Mouse (Mus musculus): ENCODE measurements around the gene Arap1. TPM values are rescaled to one million over a fixed set of nuclear protein-coding genes. Genes with fewer than 3 reads are reported as not detected.

Gene Arap1
- polyA plus RNA-seq, 1 experiment from 2014 or later = 22.5 TPM

GRCm38 (mm10) chr7:101330074-101330840 lies 17.6 kb upstream of the Arap1 start:
- Histone ChIP-seq H3K36me3 (ENCODE audit: control insufficient read depth, insufficient read depth) (no peaks in the 10 kb centered on the region), H3K27ac (ENCODE audit: low read length) (no peak overlapping the region), H3K9ac (ENCODE audit: low read depth, low read length) (no peak overlapping the region), H3K4me2 (ENCODE audit: low read depth, low read length) (no peak overlapping the region), H3K4me3 (ENCODE audit: low read depth, low read length) (no peak overlapping the region), H3K4me1 (ENCODE audit: control insufficient read depth, low read depth, low read length) (peaks cover 18% of the 10 kb centered on the region), H3K9me3 (replicated peaks; ENCODE audit: control insufficient read depth, low read length) (no peaks in the 10 kb centered on the region), H3K27me3 (ENCODE audit: control insufficient read depth, insufficient read depth, low read depth, low read length) (no peaks in the 10 kb centered on the region)
- 70% methylated on average over 10 of the region's 10 CpGs for WGBS (ENCODE audit: insufficient replicate concordance)
- no peak for ATAC-seq (ENCODE audit: low read depth)

- ATAC-seq (ENCODE audit: low read depth) = no peak
- no peaks in the 10 kb centered on the region for H3K9me3 ChIP-seq (replicated peaks; ENCODE audit: control insufficient read depth, low read length)
- 73% methylated on average over 4 of the region's 4 CpGs for WGBS (ENCODE audit: insufficient replicate concordance)
- H3K4me3 ChIP-seq (ENCODE audit: low read depth, low read length) = no peak overlapping the region
- no peaks in the 10 kb centered on the region for H3K36me3 ChIP-seq (ENCODE audit: control insufficient read depth, insufficient read depth)
- no peaks in the 10 kb centered on the region for H3K27me3 ChIP-seq (ENCODE audit: control insufficient read depth, insufficient read depth, low read depth, low read length)
- peaks cover 23% of the 10 kb centered on the region for H3K4me1 ChIP-seq (ENCODE audit: control insufficient read depth, low read depth, low read length)
- H3K9ac ChIP-seq (ENCODE audit: low read depth, low read length) = no peak overlapping the region
- no peak overlapping the region for H3K4me2 ChIP-seq (ENCODE audit: low read depth, low read length)
- H3K27ac ChIP-seq (ENCODE audit: low read length) = no peak overlapping the region
Observed at GRCm38 (mm10) chr7:101330841-101331173, 17.1 kb upstream of the Arap1 start.

GRCm38 (mm10) chr7:101332045-101332831 lies 15.6 kb upstream of the Arap1 start:
- peak; percentile 60 for ATAC-seq (ENCODE audit: low read depth)

GRCm38 (mm10) chr7:101335228-101335627 lies 12.6 kb upstream of the Arap1 start:
- no peaks in the 10 kb centered on the region for H3K27me3 ChIP-seq (ENCODE audit: control insufficient read depth, insufficient read depth, low read depth, low read length)
- peaks cover 16% of the 10 kb centered on the region for H3K4me1 ChIP-seq (ENCODE audit: control insufficient read depth, low read depth, low read length)
- H3K36me3 ChIP-seq (ENCODE audit: control insufficient read depth, insufficient read depth) = no peaks in the 10 kb centered on the region
- no peak overlapping the region for H3K27ac ChIP-seq (ENCODE audit: low read length)
- no peak overlapping the region for H3K4me2 ChIP-seq (ENCODE audit: low read depth, low read length)
- 63% methylated on average over 2 of the region's 2 CpGs for WGBS (ENCODE audit: insufficient replicate concordance)
- ATAC-seq (ENCODE audit: low read depth) = no peak
- no peaks in the 10 kb centered on the region for H3K9me3 ChIP-seq (replicated peaks; ENCODE audit: control insufficient read depth, low read length)
- no peak overlapping the region for H3K9ac ChIP-seq (ENCODE audit: low read depth, low read length)
- H3K4me3 ChIP-seq (ENCODE audit: low read depth, low read length) = no peak overlapping the region

More at GRCm38 (mm10) chr7:101332045-101332831, 15.6 kb upstream of the Arap1 start:
- Histone ChIP-seq H3K4me2 (ENCODE audit: low read depth, low read length) (no peak overlapping the region), H3K27me3 (ENCODE audit: control insufficient read depth, insufficient read depth, low read depth, low read length) (no peaks in the 10 kb centered on the region), H3K4me1 (ENCODE audit: control insufficient read depth, low read depth, low read length) (peaks cover 22% of the 10 kb centered on the region), H3K36me3 (ENCODE audit: control insufficient read depth, insufficient read depth) (no peaks in the 10 kb centered on the region), H3K27ac (ENCODE audit: low read length) (0 out of 2 replicates have a peak overlapping the region, but pooled peaks have one; percentile 32), H3K4me3 (ENCODE audit: low read depth, low read length) (no peak overlapping the region), H3K9ac (ENCODE audit: low read depth, low read length) (no peak overlapping the region), H3K9me3 (replicated peaks; ENCODE audit: control insufficient read depth, low read length) (no peaks in the 10 kb centered on the region)
- 77% methylated on average over 5 of the region's 5 CpGs for WGBS (ENCODE audit: insufficient replicate concordance)

- ATAC-seq (ENCODE audit: low read depth) = no peak
- no peak overlapping the region for H3K4me3 ChIP-seq (ENCODE audit: low read depth, low read length)
- peaks cover 18% of the 10 kb centered on the region for H3K4me1 ChIP-seq (ENCODE audit: control insufficient read depth, low read depth, low read length)
- WGBS (ENCODE audit: insufficient replicate concordance) = 72% methylated on average over 3 of the region's 3 CpGs
- no peaks in the 10 kb centered on the region for H3K27me3 ChIP-seq (ENCODE audit: control insufficient read depth, insufficient read depth, low read depth, low read length)
- no peak overlapping the region for H3K9ac ChIP-seq (ENCODE audit: low read depth, low read length)
- H3K27ac ChIP-seq (ENCODE audit: low read length) = no peak overlapping the region
- H3K9me3 ChIP-seq (replicated peaks; ENCODE audit: control insufficient read depth, low read length) = no peaks in the 10 kb centered on the region
- no peaks in the 10 kb centered on the region for H3K36me3 ChIP-seq (ENCODE audit: control insufficient read depth, insufficient read depth)
- H3K4me2 ChIP-seq (ENCODE audit: low read depth, low read length) = no peak overlapping the region
Observed at GRCm38 (mm10) chr7:101336686-101337085, 11.2 kb upstream of the Arap1 start.

- Histone ChIP-seq H3K4me2 (ENCODE audit: low read depth, low read length) (no peak overlapping the region), H3K4me1 (ENCODE audit: control insufficient read depth, low read depth, low read length) (peaks cover 18% of the 10 kb centered on the region), H3K9me3 (replicated peaks; ENCODE audit: control insufficient read depth, low read length) (no peaks in the 10 kb centered on the region), H3K27me3 (ENCODE audit: control insufficient read depth, insufficient read depth, low read depth, low read length) (no peaks in the 10 kb centered on the region), H3K27ac (ENCODE audit: low read length) (no peak overlapping the region), H3K36me3 (ENCODE audit: control insufficient read depth, insufficient read depth) (no peaks in the 10 kb centered on the region), H3K9ac (ENCODE audit: low read depth, low read length) (no peak overlapping the region), H3K4me3 (ENCODE audit: low read depth, low read length) (no peak overlapping the region)
- WGBS (ENCODE audit: insufficient replicate concordance) = 77% methylated on average over 3 of the region's 3 CpGs
- no peak for ATAC-seq (ENCODE audit: low read depth)
Observed at GRCm38 (mm10) chr7:101337401-101337800, 10.5 kb upstream of the Arap1 start.

GRCm38 (mm10) chr7:101341405-101341804 lies 6.5 kb upstream of the Arap1 start:
- Histone ChIP-seq H3K27me3 (ENCODE audit: control insufficient read depth, insufficient read depth, low read depth, low read length) (no peaks in the 10 kb centered on the region), H3K9ac (ENCODE audit: low read depth, low read length) (no peak overlapping the region), H3K9me3 (replicated peaks; ENCODE audit: control insufficient read depth, low read length) (no peaks in the 10 kb centered on the region), H3K27ac (ENCODE audit: low read length) (peak overlapping the region; percentile 35; the same call in 1 of the 2 replicates), H3K4me2 (ENCODE audit: low read depth, low read length) (no peak overlapping the region), H3K4me1 (ENCODE audit: control insufficient read depth, low read depth, low read length) (peaks cover 13% of the 10 kb centered on the region), H3K4me3 (ENCODE audit: low read depth, low read length) (no peak overlapping the region), H3K36me3 (ENCODE audit: control insufficient read depth, insufficient read depth) (peaks cover 4% of the 10 kb centered on the region; the same call in 1 of the 2 replicates)
- 12% methylated on average over 6 of the region's 6 CpGs for whole genome bisulfite sequencing (ENCODE audit: insufficient replicate concordance)
- ATAC-seq (ENCODE audit: low read depth) = 0 out of 2 replicates have a peak, but pooled peaks have one; percentile 3

- Histone ChIP-seq H3K4me3 (ENCODE audit: low read depth, low read length) (no peak overlapping the region), H3K9ac (ENCODE audit: low read depth, low read length) (no peak overlapping the region), H3K27me3 (ENCODE audit: control insufficient read depth, insufficient read depth, low read depth, low read length) (no peaks in the 10 kb centered on the region), H3K4me1 (ENCODE audit: control insufficient read depth, low read depth, low read length) (peaks cover 18% of the 10 kb centered on the region), H3K36me3 (ENCODE audit: control insufficient read depth, insufficient read depth) (peaks cover 4% of the 10 kb centered on the region; the same call in 1 of the 2 replicates), H3K4me2 (ENCODE audit: low read depth, low read length) (no peak overlapping the region), H3K27ac (ENCODE audit: low read length) (no peak overlapping the region), H3K9me3 (replicated peaks; ENCODE audit: control insufficient read depth, low read length) (no peaks in the 10 kb centered on the region)
- no peak; the same call in 1 of the 2 replicates for ATAC-seq (ENCODE audit: low read depth)
- WGBS (ENCODE audit: insufficient replicate concordance) = 44% methylated on average over 7 of the region's 7 CpGs
Observed at GRCm38 (mm10) chr7:101343135-101343534, 4.7 kb upstream of the Arap1 start.

GRCm38 (mm10) chr7:101344892-101345291 lies 3.0 kb upstream of the Arap1 start:
- no peaks in the 10 kb centered on the region for H3K27me3 ChIP-seq (ENCODE audit: control insufficient read depth, insufficient read depth, low read depth, low read length)
- peak overlapping the region; percentile 20; the same call in 1 of the 2 replicates for H3K27ac ChIP-seq (ENCODE audit: low read length)
- peaks cover 4% of the 10 kb centered on the region; the same call in 1 of the 2 replicates for H3K36me3 ChIP-seq (ENCODE audit: control insufficient read depth, insufficient read depth)
- H3K9me3 ChIP-seq (replicated peaks; ENCODE audit: control insufficient read depth, low read length) = no peaks in the 10 kb centered on the region
- no peak overlapping the region for H3K4me3 ChIP-seq (ENCODE audit: low read depth, low read length)
- 63% methylated on average over 4 of the region's 4 CpGs for WGBS (ENCODE audit: insufficient replicate concordance)
- ATAC-seq (ENCODE audit: low read depth) = no peak
- H3K4me1 ChIP-seq (ENCODE audit: control insufficient read depth, low read depth, low read length) = peaks cover 30% of the 10 kb centered on the region
- no peak overlapping the region for H3K9ac ChIP-seq (ENCODE audit: low read depth, low read length)
- H3K4me2 ChIP-seq (ENCODE audit: low read depth, low read length) = no peak overlapping the region
